Mouse (Mus musculus) gastrocnemius, adult 2 months (tissue): ENCODE results near the gene Kcnh3. TPM values are rescaled to one million over a fixed set of nuclear protein-coding genes. Genes with fewer than 3 reads are reported as not detected.
"Not testable (repeated sequence)": the region's sequence is repeated elsewhere in the genome, so short reads cannot be mapped to it uniquely, and the experiment has no call there.

Experiments used
- DNase-seq: peaks from one replicate; pipeline ENCODE4 v3.0.0; 2022
- H3K27ac ChIP-seq: fragments of 200-600 bp; 2 replicates; pipeline ENCODE4 v1.8.1; 2022; ENCODE audit warnings: mild to moderate bottlenecking
- H3K4me3 ChIP-seq: fragments of 200-600 bp; 2 replicates; pipeline ENCODE4 v1.8.1; 2022; ENCODE audit warnings: mild to moderate bottlenecking, moderate library complexity
- CTCF ChIP-seq: fragments of 200-600 bp; IDR thresholded peaks from 2 replicates; pipeline ENCODE4 v1.8.1; 2022; ENCODE audit warnings: antibody characterized with exemption, mild to moderate bottlenecking, moderate library complexity
- intact Hi-C: fragments of 180-260 bp; cut with DNase I; formaldehyde crosslinking; loops from one replicate; pipeline ENCODE4 v1.15.1; 2025
- total RNA-seq, 2 experiments: library from RNA; stranded (reverse); gene quantifications; 2 replicates each; pipeline ENCODE4 v1.2.3; 2021

The Kcnh3 gene
- total RNA-seq, 2 experiments from 2014 or later: not detected

- Histone ChIP-seq H3K27ac (no peak overlapping the region), H3K4me3 (peak overlapping the region; percentile 69)
- DNase-seq: no peak
- intact Hi-C loops: no loop called here
- no peak for TF ChIP-seq CTCF
Observed at GRCm38 (mm10) chr15:99222794-99223584, 1.7 kb upstream of the Kcnh3 start.

DNA sequence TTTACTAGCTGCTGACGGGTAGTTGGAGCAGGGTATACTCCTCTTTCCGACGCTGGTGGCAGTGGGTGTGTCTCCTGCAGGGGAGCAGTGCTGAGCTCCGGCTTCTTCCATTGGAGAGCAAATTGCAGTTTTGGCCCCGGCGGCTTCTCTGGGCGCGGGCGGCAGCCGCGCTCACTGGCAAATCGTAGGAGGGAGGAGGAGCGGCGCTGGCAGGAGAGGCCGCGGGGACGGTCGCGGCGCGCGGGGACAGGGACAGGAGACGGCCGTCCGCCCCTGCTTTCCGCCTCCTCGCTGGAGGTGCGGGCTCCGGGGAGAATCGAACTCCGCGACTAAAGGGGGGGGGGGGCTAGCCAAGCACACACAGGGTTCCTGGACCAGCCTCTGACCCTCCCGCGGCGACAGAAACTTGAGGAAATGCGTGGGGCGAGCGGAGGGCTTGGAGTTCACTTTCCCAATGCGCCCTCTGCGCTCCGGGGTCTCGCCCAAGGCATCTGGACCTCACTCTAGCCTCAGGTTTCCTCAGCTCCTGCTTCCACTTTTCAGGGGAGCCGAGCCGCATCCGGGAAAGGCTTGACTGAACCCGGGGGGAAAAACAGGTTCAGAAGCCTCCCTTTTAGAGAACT is 965 bp upstream of the Kcnh3 start:
- Histone ChIP-seq H3K4me3 (peak overlapping the region; percentile 69), H3K27ac (no peak overlapping the region)
- peak; percentile 62 for DNase-seq
- intact Hi-C loops: no loop called here
- TF ChIP-seq CTCF: no peak

DNA sequence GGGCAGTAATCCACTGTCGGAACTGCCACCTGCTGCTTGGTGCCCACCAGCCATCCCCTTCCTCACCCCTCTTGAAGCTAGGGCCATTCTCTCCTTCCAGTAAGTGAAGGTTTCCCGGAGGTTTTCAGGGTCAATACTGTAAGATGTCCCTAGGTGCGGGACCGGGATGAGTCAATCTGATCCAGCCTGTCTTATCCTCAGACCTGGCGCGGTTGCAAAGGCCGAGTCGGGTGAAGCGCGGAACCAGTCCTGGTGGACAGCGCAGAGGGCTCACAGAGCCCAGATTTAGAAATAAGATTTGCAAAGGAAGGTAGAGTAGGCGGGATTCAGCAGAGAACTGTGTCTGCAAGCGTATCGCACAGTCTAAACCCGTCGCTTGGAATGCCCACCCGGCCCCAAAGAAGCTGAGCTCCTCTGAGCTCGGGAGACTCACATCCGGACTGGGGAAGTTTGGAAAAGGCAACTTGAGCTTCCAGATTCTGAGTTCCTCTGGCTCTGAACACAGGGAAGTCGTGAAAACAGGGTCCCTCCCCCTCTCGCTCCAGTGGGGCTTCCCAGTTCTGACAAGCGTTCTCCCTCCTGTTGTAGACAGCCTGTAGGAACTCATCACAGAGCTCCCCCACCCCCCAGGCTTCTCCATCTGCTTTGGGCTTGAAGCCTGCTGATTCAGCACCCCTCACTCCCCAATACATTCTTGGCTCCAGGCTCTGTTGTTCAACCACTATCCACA is 585 bp downstream of the Kcnh3 start:
- no peak for DNase-seq
- intact Hi-C loops: no loop called here

GRCm38 (mm10) chr15:99226090-99226489 is 1.4 kb downstream of the Kcnh3 start:
- no peak for TF ChIP-seq CTCF
- intact Hi-C loops: no loop called here
- no peak overlapping the region for H3K4me3 ChIP-seq
- no peak for DNase-seq
- no peak overlapping the region for H3K27ac ChIP-seq

More for the DNA sequence above, 585 bp downstream of the Kcnh3 start:
- no peak overlapping the region for H3K27ac ChIP-seq
- peak overlapping the region; percentile 69 for H3K4me3 ChIP-seq
- no peak for TF ChIP-seq CTCF

DNA sequence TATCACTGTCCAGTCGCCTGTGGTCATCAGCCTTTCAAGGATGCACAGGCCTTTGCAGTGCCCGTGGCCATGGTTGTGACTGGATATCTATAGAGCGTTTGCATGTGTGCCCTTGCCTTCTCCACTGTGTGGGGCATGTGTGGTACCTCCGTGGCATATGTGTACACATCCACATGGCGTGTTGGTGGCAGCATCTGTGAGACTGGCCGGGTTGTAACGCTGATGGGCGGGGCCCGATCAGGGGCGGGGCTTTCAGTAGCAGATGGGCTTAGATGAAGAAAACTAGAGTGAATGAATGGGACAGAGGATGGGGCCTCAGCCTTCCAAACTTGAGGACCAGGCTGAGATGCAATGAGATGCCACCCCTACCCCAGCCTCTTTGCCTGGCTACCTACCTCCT is 7.3 kb downstream of the Kcnh3 start:
- Histone ChIP-seq H3K27ac (no peak overlapping the region), H3K4me3 (no peak overlapping the region)
- DNase-seq: no peak
- TF ChIP-seq CTCF: no peak
- intact Hi-C loops: no loop called here

DNA sequence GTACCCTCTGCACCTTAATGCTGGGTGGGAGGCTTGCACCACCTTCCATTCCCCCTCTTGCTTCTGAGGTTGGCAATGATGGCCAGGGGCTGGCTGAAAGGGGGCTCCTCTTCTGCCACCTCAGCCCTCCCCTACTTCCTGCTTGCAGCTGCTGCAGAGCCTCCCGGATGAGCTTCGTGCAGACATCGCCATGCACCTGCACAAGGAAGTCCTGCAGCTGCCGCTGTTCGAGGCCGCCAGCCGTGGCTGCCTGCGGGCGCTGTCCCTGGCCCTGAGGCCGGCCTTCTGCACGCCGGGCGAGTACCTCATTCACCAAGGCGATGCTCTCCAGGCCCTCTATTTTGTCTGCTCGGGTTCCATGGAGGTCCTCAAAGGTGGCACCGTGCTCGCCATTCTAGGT is 9.1 kb downstream of the Kcnh3 start:
- H3K27ac ChIP-seq: no peak overlapping the region
- intact Hi-C loops: no loop called here

DNA sequence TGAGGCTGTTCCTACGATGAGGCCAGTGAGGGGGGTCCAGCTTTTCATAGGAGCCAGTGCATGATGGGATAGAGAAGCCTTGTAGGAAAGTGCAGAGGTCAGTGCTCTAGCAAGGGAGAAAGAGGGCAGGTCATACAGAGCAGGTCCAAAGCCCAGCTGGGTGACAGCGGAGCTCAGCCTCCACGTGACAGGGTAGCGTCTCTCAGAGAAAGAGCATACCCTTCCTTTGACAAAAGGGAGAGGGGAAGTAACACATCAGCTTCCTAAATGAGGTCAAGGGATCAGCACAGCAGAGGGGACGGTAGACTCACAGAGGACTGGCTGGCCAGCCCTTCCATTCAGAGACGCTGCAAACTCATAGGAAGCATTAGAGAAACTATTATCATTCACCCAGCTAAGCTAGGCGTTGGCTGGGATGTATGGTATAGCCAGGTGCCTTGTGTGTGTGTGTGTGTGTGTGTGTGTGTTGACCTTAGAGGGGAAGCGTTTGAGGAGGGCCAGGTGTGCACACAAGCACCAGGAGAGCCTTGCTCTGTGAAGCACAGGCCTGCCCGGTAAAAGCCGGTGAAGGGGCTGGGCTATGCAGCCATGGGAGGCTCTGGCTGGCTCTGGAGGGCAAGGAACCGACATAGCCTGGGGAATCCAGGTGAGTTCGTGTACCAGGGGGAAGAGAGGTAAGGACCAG is 9.8 kb downstream of the Kcnh3 start:
- intact Hi-C loops: no loop called here
- DNase-seq: no peak

More for the DNA sequence above, 9.1 kb downstream of the Kcnh3 start:
- no peak for TF ChIP-seq CTCF
- no peak overlapping the region for H3K4me3 ChIP-seq
- DNase-seq: no peak

GRCm38 (mm10) chr15:99238006-99238405 is 13.3 kb downstream of the Kcnh3 start:
- intact Hi-C loops: no loop called here
- DNase-seq: peak; percentile 4
- Histone ChIP-seq H3K27ac (no peak overlapping the region), H3K4me3 (no peak overlapping the region)
- TF ChIP-seq CTCF: no peak

More for the DNA sequence above, 9.8 kb downstream of the Kcnh3 start:
- Histone ChIP-seq H3K4me3 (no peak overlapping the region), H3K27ac (no peak overlapping the region)
- TF ChIP-seq CTCF: no peak

- no peak for DNase-seq
- Histone ChIP-seq H3K27ac (no peak overlapping the region), H3K4me3 (no peak overlapping the region)
- intact Hi-C loops: loop anchor here (1.0 kb wide), 1 partner anchor 25 kb away; no protein-coding TSS in a partner anchor
- peak; percentile 57 for TF ChIP-seq CTCF
Observed at GRCm38 (mm10) chr15:99240129-99240528, 15.5 kb downstream of the Kcnh3 start.

DNA sequence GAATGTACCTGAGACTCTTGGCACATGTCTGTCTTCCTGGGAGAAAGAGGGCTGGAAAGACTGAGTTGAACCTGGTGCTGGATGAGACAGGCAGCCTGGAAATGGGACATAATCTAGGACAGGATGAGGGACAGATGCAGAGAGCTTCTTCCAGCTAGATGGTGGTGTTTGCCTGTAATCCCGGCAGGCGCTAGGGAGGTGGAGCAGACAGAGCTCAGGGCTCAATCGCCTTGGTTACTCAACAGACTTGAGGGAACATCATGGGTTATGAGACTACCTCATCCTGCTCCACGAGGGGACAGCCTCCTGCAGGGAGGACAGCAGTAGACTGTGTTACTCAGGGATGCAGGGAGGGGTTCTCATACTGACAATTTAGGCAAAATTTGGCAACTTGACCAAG is 16.6 kb downstream of the Kcnh3 start:
- no peak for TF ChIP-seq CTCF
- intact Hi-C loops: no loop called here
- no peak for DNase-seq
- Histone ChIP-seq H3K4me3 (no peak overlapping the region), H3K27ac (no peak overlapping the region)

GRCm38 (mm10) chr15:99242045-99242444 is 17.4 kb downstream of the Kcnh3 start:
- no peak for DNase-seq
- intact Hi-C loops: no loop called here
- Histone ChIP-seq H3K4me3 (no peak overlapping the region), H3K27ac (no peak overlapping the region)
- no peak for TF ChIP-seq CTCF

GRCm38 (mm10) chr15:99246736-99247135 is 22.1 kb downstream of the Kcnh3 start:
- peak overlapping the region; percentile 86 for H3K4me3 ChIP-seq
- DNase-seq, intact Hi-C loops: not testable (repeated sequence)
- peak overlapping the region; percentile 96 for H3K27ac ChIP-seq
